Mouse (Mus musculus): Measurements from ENCODE around the gene Cpxm2.

Cpxm2 gene

GRCm38 (mm10) chr7:132128687-132129086 is 25.9 kb downstream of the Cpxm2 start:
- no peak for DNase-seq

GRCm38 (mm10) chr7:132124948-132125347 is 29.6 kb downstream of the Cpxm2 start:
- DNase-seq, result no peak

- DNase-seq, result no peak
Observed at GRCm38 (mm10) chr7:132123211-132123610, 31.3 kb downstream of the Cpxm2 start.

- DNase-seq, result no peak
Observed at GRCm38 (mm10) chr7:132119817-132120216, 34.7 kb downstream of the Cpxm2 start.

GRCm38 (mm10) chr7:132111770-132112169 is 42.8 kb downstream of the Cpxm2 start:
- DNase-seq, result no peak

- DNase-seq, result no peak
Observed at GRCm38 (mm10) chr7:132110308-132110707, 44.2 kb downstream of the Cpxm2 start.

DNA sequence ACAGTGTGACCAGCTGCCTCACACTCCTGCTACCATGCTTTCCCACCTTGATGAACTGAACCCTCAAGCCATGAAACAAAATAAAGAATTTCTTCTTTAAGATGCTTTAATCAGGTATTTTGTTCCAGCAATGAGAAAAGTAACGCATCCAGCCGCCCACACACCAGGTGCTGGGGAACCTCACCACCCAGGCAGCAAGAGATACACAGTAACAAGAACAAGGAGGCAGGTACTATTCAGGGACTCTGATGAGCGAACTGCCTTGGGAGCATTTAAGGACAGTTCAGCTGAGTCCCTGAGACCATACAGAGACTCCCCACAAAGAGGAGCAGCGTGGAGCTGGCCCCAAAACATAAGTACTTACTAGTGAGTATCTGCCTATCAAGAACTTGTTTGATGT is 47.6 kb downstream of the Cpxm2 start:
- DNase-seq, result no peak

GRCm38 (mm10) chr7:132105326-132105725 is 49.2 kb downstream of the Cpxm2 start:
- DNase-seq, result no peak

DNA sequence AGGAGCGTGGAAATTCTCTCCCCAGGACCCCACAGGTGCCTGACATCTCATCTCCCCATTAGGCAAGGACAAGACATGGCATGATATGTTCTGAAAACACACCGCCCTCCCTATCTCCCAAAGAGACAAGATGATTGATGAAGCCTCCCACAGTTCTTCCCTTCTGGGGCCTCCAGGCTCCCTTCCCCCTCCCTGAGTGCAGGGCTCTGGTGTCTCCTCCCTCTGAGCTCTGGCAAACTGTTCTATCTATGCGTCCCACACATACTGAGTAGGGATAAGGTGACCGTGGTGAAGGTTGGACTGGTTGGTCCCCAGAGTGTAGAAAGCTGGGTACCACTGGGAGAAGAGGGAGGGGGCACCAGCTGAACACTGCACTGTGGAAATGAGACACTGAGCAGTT is 56.1 kb downstream of the Cpxm2 start:
- DNase-seq, result no peak

DNA sequence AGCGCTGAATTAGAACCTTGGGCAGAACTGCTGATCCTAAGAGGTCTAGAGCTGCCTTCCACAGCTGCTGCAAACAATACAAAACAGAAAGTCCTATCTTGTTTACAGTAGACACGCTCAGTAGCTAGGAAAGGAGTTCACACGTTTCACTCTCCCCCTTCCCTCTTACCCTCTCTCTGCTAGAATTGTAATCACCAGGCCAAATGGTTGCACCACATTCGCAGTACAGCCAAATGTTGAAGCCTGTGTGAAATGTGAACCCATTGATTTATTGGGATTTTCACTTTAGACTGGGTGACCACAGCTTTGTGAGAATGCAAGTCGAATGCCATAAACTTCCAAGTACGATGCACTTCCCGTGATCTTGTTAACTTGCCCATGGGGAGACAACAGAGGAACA is 59.9 kb downstream of the Cpxm2 start:
- no peak for DNase-seq

- DNase-seq, result no peak
Observed at GRCm38 (mm10) chr7:132091551-132091950, 63.0 kb downstream of the Cpxm2 start.

DNA sequence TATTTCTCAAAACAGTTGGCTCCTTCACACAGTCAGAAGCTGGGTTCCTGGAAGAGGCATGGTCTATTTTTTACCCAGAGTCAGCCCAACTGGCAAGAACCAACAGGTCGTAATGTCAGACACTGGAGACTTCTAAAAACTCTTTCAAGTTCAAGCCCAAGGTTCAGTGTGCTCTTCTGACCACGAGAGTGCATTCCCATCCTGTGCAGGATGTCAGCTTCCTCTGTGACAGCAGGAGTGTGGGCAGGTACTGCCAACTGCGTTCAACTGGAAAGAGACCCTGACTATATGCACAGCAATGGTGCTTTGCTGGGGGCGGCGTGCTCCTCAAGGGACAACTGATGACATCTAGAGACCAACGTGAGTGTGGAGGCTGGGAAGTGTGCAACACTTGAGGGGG is 65.9 kb downstream of the Cpxm2 start:
- no peak for DNase-seq

- DNase-seq, result no peak
Observed at GRCm38 (mm10) chr7:132088181-132088580, 66.4 kb downstream of the Cpxm2 start.

DNA sequence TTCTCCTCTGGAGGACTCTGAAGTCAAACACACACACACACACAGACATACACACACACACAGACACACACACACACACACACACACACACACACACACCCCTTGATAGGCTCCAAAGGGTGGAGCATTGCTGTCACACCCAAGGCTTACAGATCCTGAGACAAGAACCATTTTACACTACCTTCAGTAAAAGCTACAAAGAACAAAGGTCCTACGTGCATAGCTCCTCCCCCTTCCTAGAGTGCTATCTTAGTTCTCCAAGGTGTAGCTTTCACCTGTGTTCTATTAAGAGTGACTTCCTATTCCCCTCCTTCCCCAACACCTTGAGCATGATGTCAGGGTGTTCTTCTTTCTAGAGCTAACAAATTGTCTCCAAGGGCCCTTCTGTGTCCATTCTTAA is 78.7 kb downstream of the Cpxm2 start:
- no peak for DNase-seq

DNA sequence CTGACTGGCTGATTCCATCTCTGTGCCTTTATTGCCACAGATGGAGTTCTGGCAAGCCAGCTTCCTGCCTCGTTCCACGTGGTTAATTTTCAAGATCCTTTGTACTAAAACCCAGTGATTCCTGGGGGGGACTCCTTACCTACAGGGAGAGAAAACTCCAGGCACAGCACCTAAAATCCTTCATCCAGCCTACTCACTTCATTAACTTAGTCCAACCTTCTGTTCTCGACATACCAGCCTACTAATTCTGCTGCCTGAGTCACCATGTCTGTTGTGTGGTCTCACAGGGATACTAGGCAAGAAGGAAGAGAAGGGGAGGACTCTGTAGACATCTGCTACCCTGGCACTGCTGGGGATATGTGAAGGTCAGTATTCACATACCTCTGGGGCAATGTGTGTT is 80.0 kb downstream of the Cpxm2 start:
- no peak for DNase-seq

DNA sequence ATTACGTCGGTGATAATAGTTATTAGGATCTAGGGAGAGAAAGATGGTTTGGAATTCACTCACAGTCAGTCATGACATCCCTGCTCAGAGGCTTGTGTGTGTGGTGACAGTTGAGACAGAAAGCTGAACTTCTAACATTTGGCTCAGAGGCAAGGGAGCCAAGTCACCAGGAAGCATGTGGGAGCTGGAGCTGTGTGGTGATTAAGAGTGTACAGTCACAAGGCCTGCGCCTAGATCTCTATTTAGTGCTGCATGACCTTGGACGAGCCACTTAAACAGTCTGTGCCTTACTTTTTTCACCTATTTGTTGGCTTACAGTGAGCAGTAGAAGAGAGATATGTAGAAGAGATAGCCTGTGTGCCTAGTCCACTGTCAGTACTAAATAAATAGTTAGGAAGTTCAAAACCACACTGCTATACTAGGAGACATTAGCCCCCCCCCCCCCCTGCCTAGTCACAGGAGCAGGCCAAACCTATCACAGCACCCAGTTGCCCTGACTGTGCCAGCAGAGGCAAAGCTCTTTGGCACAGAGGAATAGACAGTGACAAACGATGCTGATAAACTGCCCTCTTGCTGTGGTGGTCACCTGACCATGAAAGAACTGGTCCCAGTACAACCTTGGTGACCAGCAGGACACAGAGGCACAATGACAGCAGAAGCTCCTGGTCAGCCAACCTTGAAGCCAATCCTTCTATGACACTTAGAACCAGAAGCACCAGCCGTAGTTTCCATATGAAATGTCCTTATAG is 83.5 kb downstream of the Cpxm2 start:
- no peak for DNase-seq

GRCm38 (mm10) chr7:132067951-132068350 is 86.6 kb downstream of the Cpxm2 start:
- DNase-seq, result no peak

- no peak for DNase-seq
Observed at GRCm38 (mm10) chr7:132067511-132067910, 87.0 kb downstream of the Cpxm2 start.

- DNase-seq, result no peak
Observed at GRCm38 (mm10) chr7:132060116-132060515, 94.4 kb downstream of the Cpxm2 start.

DNA sequence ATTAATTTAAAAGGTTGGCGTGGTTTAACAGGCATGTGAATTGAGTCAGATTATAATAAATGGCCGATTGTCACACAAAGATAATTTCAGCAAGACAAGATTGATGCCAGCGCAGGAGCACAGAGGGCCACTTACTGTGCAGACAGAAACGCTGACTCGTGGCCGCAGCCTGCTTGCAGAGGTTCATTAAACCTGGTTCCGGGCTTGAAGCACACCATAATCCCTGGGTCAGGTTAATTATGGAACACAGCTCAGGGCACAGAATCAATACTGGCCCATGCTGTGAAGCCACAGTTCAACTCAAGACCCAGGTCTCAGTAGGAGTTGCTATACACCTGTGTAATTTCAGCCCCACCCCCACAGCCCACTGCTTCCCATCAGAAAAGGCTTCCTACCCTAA is 98.0 kb downstream of the Cpxm2 start:
- DNase-seq, result no peak

DNA sequence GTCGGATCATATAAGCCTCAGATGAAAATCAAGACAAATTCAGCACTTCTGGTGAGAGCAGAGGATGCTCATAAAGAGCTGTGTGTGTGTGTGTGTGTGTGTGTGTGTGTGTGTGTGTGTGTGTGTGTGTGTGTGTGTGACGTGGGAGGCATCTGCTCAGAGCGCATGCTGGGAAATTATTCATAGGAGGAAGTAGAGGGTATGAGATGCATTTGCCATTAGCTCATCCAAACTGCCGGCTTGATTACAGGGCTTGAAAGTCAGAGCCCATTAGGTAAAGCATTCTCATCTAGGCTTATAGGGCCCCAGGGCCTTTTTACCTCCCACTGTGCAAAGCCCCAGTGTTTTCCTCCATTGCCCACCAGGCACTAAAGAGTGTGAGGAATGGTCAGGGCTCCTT is 107.9 kb downstream of the Cpxm2 start:
- DNase-seq, result no peak

GRCm38 (mm10) chr7:132031940-132032531 is 122.5 kb downstream of the Cpxm2 start:
- DNase-seq, result no peak

GRCm38 (mm10) chr7:132026671-132027070 is 127.9 kb downstream of the Cpxm2 start:
- no peak for DNase-seq

DNA sequence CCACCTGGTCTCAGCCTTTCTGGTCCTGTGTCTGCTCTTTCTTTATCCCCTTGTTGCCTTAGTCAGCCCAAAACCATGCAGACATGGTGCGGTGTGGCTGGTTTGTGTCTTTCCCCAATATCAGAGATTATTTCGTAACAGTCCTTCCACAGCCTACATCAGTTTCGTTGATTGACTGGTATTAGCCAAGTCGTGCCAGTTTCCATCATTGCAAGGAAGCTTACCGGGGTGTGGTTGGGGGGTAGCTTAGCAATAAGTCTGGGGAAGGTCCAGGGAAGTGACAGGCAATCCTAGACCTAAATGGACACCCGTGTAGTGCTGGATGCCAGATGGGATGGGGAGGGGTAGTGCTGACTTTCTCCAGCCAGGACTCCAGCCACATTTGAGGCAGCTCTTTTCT is 128.9 kb downstream of the Cpxm2 start:
- DNase-seq, result no peak

GRCm38 (mm10) chr7:132015933-132016332 is 138.6 kb downstream of the Cpxm2 start:
- no peak for DNase-seq
